In the genomic region with DNA sequence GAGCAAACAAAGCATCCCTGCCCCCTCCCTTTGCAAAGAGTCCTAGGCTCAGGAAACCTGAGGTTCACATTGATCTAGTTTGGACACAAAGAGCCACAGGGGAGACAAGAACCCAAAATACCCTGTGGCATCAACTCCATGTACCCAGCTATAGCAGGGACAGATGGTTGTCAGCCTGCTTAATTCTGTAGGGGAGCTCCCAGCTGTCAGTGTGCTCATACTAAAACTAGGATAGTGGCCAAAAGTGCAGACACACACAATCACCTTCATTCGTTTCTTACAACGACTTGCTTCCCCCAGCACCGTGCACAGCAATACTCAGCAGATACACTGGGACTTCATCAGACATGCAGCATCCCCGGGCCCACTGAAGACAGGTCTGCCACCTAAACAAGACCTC, we compare ENCODE assay signal across 13 mouse cellular contexts.
DNase-seq lines count a peak whose midpoint lies in the region; ATAC-seq and TF ChIP-seq lines count a peak whose summit lies in the region.
"Had no signal": no experiment of that assay in that cellular context is flagged by ENCODE, and none has a peak within 500 bp of the region (broad histone marks: within the 10 kb centered on the region; RNA-seq: fewer than 3 reads in every experiment).

No protein-coding gene starts in this region.

- no peak overlapping the region for H3K4me3 ChIP-seq in midbrain, postnatal 0 days (ENCODE audit: low read depth, low read length)
- H3K4me3 ChIP-seq in midbrain, embryonic 15.5 days, result no peak overlapping the region

- no peak overlapping the region for H3K4me2 ChIP-seq in midbrain, postnatal 0 days (ENCODE audit: low read depth, low read length, poor library complexity, severe bottlenecking)
- no peak overlapping the region for H3K4me2 ChIP-seq in midbrain, embryonic 15.5 days

- no peak overlapping the region for H3K27ac ChIP-seq in midbrain, postnatal 0 days (ENCODE audit: low read depth, low read length)
- H3K27ac ChIP-seq in midbrain, embryonic 15.5 days, result no peak overlapping the region
- H3K27ac ChIP-seq: liver, embryonic 14.5 days had no signal

- 76% methylated on average over 4 of the region's 4 CpGs for WGBS in midbrain, postnatal 0 days
- WGBS in midbrain, embryonic 15.5 days, result 71% methylated on average over 4 of the region's 4 CpGs

- H3K9ac ChIP-seq in midbrain, postnatal 0 days (replicated peaks; ENCODE audit: low read length, poor library complexity, severe bottlenecking), result no peak overlapping the region
- no peak overlapping the region for H3K9ac ChIP-seq in midbrain, embryonic 15.5 days
- H3K9ac ChIP-seq: liver, embryonic 14.5 days had no signal

- H3K9me3 ChIP-seq in midbrain, postnatal 0 days (ENCODE audit: low read length), result no peaks in the 10 kb centered on the region
- H3K9me3 ChIP-seq in midbrain, embryonic 15.5 days, result no peaks in the 10 kb centered on the region

- no peaks in the 10 kb centered on the region for H3K27me3 ChIP-seq in midbrain, postnatal 0 days (ENCODE audit: insufficient read depth, low read length)
- H3K27me3 ChIP-seq in midbrain, embryonic 15.5 days (replicated peaks), result no peaks in the 10 kb centered on the region

- ATAC-seq in midbrain, postnatal 0 days (ENCODE audit: low FRiP score), result no peak
- no peak for ATAC-seq in midbrain, embryonic 15.5 days (replicated peaks)
- ATAC-seq: intestine, embryonic 16.5 days; midbrain, embryonic 16.5 days had no signal

- no peaks in the 10 kb centered on the region for H3K36me3 ChIP-seq in midbrain, postnatal 0 days (ENCODE audit: insufficient read depth, low read length)
- H3K36me3 ChIP-seq in midbrain, embryonic 15.5 days (replicated peaks), result no peaks in the 10 kb centered on the region

- DNase-seq in midbrain, postnatal 0 days (ENCODE audit: low spot score), result peak; percentile 65
- DNase-seq in cerebellum, adult 9-11 months, result peak; percentile 33
- peak; percentile 43 for DNase-seq in layer of hippocampus, adult 9-10 months (ENCODE audit: low spot score)
- no peak for DNase-seq in kidney, postnatal 10 days
- DNase-seq in embryo, embryonic 11 days, result no peak
- no peak for DNase-seq in spleen, adult 12 weeks (ENCODE audit: low spot score)
- DNase-seq: adrenal gland, postnatal 36 days; gastrocnemius, postnatal 36 days; heart, postnatal 10 days had no signal

- no peaks in the 10 kb centered on the region for H3K4me1 ChIP-seq in midbrain, postnatal 0 days (ENCODE audit: insufficient read depth, low read length)
- peaks cover 3% of the 10 kb centered on the region; the same call in 1 of the 2 replicates for H3K4me1 ChIP-seq in midbrain, embryonic 15.5 days

- no peak for TF ChIP-seq CTCF in midbrain, postnatal 0 days (IDR thresholded peaks at IDR 0.05)

Comparison
In these comparisons a context has a peak if more than half of its experiments do, and no peak if none do; other contexts are left out.
1. DNase-seq: peak in midbrain, postnatal 0 days (single experiment), cerebellum, adult 9-11 months (single experiment) and layer of hippocampus, adult 9-10 months (single experiment); none in kidney, postnatal 10 days (single experiment), embryo, embryonic 11 days (single experiment) and spleen, adult 12 weeks (single experiment).